Mouse (Mus musculus): ENCODE results near the gene Kcnrg. TPM values are rescaled to one million over a fixed set of nuclear protein-coding genes. Genes with fewer than 3 reads are reported as not detected.
"Not testable (repeated sequence)": the region's sequence is repeated elsewhere in the genome, so short reads cannot be mapped to it uniquely, and the experiment has no call there.

Gene Kcnrg
- 0.25 TPM in 1 of 2 replicates, not detected in the other for total RNA-seq (2017)

DNA sequence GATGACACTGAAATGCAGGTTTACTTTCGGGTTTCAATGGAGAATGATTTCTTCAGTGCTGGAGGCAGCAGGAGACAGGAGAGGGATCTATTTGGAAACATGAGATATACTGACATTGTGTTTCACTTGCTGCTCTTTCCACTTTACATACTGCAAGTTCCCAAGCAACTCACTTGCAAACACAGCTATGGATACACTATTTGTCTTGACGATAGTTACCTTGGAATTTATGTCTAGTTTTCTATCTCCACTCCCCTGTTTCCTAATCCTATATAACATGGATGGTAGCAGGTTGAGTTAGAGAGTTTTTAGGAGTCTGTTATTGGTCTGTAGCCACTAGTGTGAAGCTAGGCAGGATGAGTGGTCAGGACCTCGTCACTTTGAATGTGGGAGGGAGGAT lies at the start of gene Kcnrg:
Kcnrg (plus strand) TSS at position 301 of the 400 bp plus-strand sequence.
- ATAC-seq (ENCODE audit: extremely low read depth, insufficient number of reproducible peaks, low FRiP score, poor library complexity, severe bottlenecking), result no peak

DNA sequence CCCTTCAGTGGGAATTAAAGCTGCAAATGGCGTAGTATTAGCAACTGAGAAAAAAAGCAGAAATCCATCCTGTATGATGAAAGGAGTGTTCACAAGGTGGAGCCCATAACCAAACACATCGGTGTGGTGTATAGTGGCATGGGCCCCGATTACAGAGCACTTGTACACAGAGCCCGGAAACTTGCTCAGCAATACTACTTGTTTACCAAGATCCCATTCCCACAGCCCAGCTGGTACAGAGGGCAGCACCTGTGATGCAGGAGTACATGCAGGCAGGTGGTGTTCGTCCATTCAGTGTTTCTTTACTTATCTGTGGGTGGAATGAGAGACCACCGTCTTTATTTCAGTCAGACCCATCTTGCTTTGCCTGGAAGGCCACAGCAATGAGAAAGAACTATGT lies 48.4 kb upstream of the Kcnrg start:
- ATAC-seq (ENCODE audit: extremely low read depth, insufficient number of reproducible peaks, low FRiP score, poor library complexity, severe bottlenecking), result no peak

- ATAC-seq (ENCODE audit: extremely low read depth, insufficient number of reproducible peaks, low FRiP score, poor library complexity, severe bottlenecking), result no peak
Measured at GRCm38 (mm10) chr14:61559856-61560255, 47.4 kb upstream of the Kcnrg start.

GRCm38 (mm10) chr14:61566211-61566610 lies 41.0 kb upstream of the Kcnrg start:
- not testable (repeated sequence) for ATAC-seq (ENCODE audit: extremely low read depth, insufficient number of reproducible peaks, low FRiP score, poor library complexity, severe bottlenecking)

DNA sequence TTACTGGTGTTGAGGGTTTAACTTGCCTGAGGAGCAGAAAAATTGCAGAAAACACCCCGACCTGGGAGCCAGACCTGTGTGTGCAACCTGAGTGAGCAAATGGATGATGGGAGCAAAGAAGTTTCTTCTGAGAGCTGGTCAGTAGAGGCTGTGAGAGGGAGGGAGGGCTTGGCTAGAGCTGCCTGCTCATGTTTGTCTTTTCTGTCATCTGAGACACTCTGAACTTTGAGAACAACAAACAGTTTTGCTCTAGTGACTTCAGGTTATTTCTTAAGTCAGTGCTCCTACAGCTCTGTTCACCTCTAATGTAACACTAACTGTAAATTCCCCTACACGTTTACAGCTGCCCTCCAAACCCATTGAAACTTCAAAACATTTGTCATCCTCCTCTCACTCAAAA lies 37.9 kb upstream of the Kcnrg start:
- ATAC-seq (ENCODE audit: extremely low read depth, insufficient number of reproducible peaks, low FRiP score, poor library complexity, severe bottlenecking), result no peak

DNA sequence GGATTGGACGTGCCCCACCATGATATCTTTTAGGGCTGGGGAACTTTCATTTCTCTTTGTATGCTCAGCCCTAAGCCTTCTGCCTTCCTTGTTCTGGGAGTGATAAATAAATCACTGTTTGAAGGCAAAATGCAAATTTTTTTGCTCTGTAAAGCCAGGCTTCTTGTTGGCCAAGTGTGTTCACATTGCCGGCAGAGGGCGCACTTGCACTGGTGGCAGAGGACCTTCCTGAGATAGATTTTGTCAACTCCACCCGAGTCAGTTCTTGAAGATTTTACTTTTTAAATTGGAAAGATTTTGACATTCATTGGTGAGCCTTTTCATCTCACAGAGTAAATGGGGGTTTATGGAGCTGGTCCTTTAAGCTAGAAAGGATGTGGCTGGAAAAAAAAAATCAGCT lies 35.9 kb upstream of the Kcnrg start:
- peak; percentile 85 for ATAC-seq (ENCODE audit: extremely low read depth, insufficient number of reproducible peaks, low FRiP score, poor library complexity, severe bottlenecking)

- ATAC-seq (ENCODE audit: extremely low read depth, insufficient number of reproducible peaks, low FRiP score, poor library complexity, severe bottlenecking), result no peak
Measured at GRCm38 (mm10) chr14:61572131-61572530, 35.1 kb upstream of the Kcnrg start.

DNA sequence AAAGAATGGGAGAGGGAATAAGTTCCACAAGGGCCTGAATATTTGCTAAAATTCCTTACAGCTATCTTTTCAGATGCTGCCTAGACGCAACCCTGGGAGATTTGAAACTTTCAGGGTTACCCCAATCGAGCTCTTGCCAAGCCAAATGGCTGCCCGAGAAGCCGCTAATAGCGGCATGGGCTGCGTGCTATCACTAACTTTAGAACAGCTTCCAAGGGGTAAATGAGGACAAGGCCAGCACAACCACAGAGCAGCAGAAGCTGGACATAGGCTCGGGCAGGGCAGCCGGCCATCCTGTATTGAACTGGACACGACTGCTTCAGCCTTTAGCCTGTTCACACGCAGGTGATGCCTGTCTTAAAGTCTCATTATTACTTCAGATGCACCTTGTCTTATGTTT lies 32.2 kb upstream of the Kcnrg start:
- no peak for ATAC-seq (ENCODE audit: extremely low read depth, insufficient number of reproducible peaks, low FRiP score, poor library complexity, severe bottlenecking)

- no peak for ATAC-seq (ENCODE audit: extremely low read depth, insufficient number of reproducible peaks, low FRiP score, poor library complexity, severe bottlenecking)
Measured at GRCm38 (mm10) chr14:61575941-61576340, 31.3 kb upstream of the Kcnrg start.

- ATAC-seq (ENCODE audit: extremely low read depth, insufficient number of reproducible peaks, low FRiP score, poor library complexity, severe bottlenecking), result no peak
Measured at GRCm38 (mm10) chr14:61589288-61590065, 17.8 kb upstream of the Kcnrg start.

GRCm38 (mm10) chr14:61596719-61597426 lies 10.4 kb upstream of the Kcnrg start:
- no peak for ATAC-seq (ENCODE audit: extremely low read depth, insufficient number of reproducible peaks, low FRiP score, poor library complexity, severe bottlenecking)

DNA sequence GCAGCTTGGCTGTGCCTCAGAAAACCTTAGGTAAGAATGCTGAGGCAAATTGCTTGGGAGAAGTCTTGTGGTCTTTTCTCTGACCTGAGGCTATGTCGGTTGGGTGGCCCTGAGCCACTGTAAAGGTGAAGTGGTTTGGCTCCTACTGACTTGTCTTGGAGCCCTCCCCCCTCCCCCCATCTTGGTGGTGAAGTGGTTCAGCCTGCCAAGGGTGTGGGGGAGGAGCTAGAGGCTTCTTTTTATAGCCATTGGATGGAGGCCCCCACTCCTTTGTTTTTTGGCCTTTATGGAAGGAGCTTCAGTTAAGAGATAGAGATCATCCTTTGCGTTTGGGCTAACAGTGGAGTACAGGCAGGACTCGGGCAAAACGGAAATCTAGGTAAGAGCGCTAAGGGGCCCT lies 9.3 kb upstream of the Kcnrg start, which contains the start of gene Trim13:
Trim13 (plus strand) TSS at position 280 of the 400 bp plus-strand sequence.
- no peak for ATAC-seq (ENCODE audit: extremely low read depth, insufficient number of reproducible peaks, low FRiP score, poor library complexity, severe bottlenecking)

- peak; percentile 83 for ATAC-seq (ENCODE audit: extremely low read depth, insufficient number of reproducible peaks, low FRiP score, poor library complexity, severe bottlenecking)
Measured at GRCm38 (mm10) chr14:61599057-61599806, 8.0 kb upstream of the Kcnrg start.

DNA sequence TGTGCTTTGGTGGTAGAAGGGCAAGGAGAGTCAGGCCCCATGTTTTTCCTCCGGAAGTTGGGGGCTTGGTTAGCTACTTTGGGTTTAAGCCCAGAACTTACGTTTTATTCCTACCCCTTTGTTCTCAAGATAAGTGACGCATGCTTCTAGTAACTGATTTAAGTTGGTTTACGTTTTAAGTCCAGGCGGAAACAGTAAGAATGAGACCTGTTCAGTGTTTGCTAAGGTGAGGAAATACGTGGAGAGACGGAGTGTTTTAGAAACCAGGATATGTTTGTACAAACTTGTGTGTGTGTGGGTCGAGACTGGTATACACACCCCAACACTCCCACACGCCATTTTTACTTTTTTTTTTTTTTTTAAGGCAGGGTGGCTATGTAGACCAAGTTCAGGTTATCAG lies 5.9 kb upstream of the Kcnrg start:
- no peak for ATAC-seq (ENCODE audit: extremely low read depth, insufficient number of reproducible peaks, low FRiP score, poor library complexity, severe bottlenecking)

- ATAC-seq (ENCODE audit: extremely low read depth, insufficient number of reproducible peaks, low FRiP score, poor library complexity, severe bottlenecking), result no peak
Measured at GRCm38 (mm10) chr14:61603069-61603755, 4.0 kb upstream of the Kcnrg start.

GRCm38 (mm10) chr14:61604081-61604480 lies 3.2 kb upstream of the Kcnrg start:
- no peak for ATAC-seq (ENCODE audit: extremely low read depth, insufficient number of reproducible peaks, low FRiP score, poor library complexity, severe bottlenecking)

GRCm38 (mm10) chr14:61606088-61606487 lies 1.2 kb upstream of the Kcnrg start:
- ATAC-seq (ENCODE audit: extremely low read depth, insufficient number of reproducible peaks, low FRiP score, poor library complexity, severe bottlenecking), result not testable (repeated sequence)

DNA sequence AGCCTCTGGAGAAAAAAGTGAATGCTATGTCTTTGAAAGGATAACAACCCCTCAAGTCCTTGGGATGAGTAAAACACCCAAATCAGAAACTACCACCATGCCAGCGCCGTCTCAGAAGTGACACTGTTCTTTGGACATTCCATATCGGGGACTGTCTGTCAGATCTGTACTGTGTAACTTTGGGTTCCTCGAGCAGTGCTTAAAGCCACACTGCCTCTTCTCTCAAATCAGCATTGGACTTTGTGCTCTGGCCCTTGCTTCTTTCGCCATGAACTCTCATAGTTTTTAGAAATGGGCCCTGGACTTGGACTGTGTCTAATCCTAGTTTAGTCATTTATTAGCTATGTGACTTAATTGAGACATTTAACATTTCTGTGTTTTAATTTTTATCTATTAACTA lies 4.5 kb downstream of the Kcnrg start:
- no peak for ATAC-seq (ENCODE audit: extremely low read depth, insufficient number of reproducible peaks, low FRiP score, poor library complexity, severe bottlenecking)

DNA sequence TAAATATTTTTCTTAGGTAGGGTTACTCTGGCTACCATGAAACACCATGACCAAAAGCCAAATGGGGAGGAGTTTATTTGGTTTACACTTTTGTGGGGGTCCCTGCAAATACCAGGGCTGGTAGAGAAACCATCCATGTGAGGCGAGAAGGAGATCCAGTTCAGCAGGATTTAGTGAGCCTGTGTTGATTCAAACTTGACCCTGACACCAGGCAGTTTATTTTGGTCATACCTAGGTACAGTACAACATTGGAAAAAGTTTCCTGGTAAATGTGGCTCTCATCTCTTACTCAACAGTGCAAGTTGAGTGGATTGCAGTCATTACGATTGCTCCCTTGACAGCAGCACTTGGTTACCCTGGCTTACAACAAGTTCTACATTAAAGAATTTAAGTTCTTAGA lies 6.1 kb downstream of the Kcnrg start:
- no peak for ATAC-seq (ENCODE audit: extremely low read depth, insufficient number of reproducible peaks, low FRiP score, poor library complexity, severe bottlenecking)

Measured in neutrophil, adult 5-6 weeks (primary cell).